Mouse (Mus musculus) neural tube, embryonic 15.5 days (tissue): ENCODE data around the gene Cdc42ep2. TPM values are rescaled to one million over a fixed set of nuclear protein-coding genes. Genes with fewer than 3 reads are reported as not detected.

Experiments
- ATAC-seq: fragments of 200-750 bp; cut with Nextera tagmentation; 2 replicates; pipeline ENCODE4 v1.8.0; 2017; ENCODE audit warnings: mild to moderate bottlenecking, moderate TSS enrichment, moderate library complexity; ENCODE audit not compliant: low FRiP score
- H3K27ac ChIP-seq: fragments of 300-500 bp; sonication (generic); replicated peaks from 2 replicates; pipeline ENCODE4 v1.5.1; 2015; ENCODE audit warnings: mild to moderate bottlenecking, inconsistent platforms
- H3K27me3 ChIP-seq: fragments of 300-500 bp; sonication (generic); replicated peaks from 2 replicates; pipeline ENCODE4 v1.6.1; 2015; ENCODE audit warnings: inconsistent platforms
- H3K36me3 ChIP-seq: fragments of 300-500 bp; sonication (generic); 2 replicates; pipeline ENCODE4 v1.6.1; 2015; ENCODE audit warnings: inconsistent platforms
- H3K4me1 ChIP-seq: fragments of 300-500 bp; sonication (generic); 2 replicates; pipeline ENCODE4 v1.6.1; 2015; ENCODE audit warnings: inconsistent platforms
- H3K4me2 ChIP-seq: fragments of 300-500 bp; sonication (generic); 2 replicates; pipeline ENCODE4 v1.6.1; 2015; ENCODE audit warnings: inconsistent platforms, mild to moderate bottlenecking, moderate library complexity
- H3K4me3 ChIP-seq: fragments of 300-500 bp; sonication (generic); replicated peaks from 2 replicates; pipeline ENCODE4 v1.5.1; 2015; ENCODE audit warnings: mild to moderate bottlenecking, inconsistent platforms
- H3K9ac ChIP-seq: fragments of 300-500 bp; sonication (generic); replicated peaks from 2 replicates; pipeline ENCODE4 v1.6.1; 2015; ENCODE audit warnings: mild to moderate bottlenecking, inconsistent platforms
- H3K9me3 ChIP-seq: fragments of 300-500 bp; sonication (generic); replicated peaks from 2 replicates; pipeline ENCODE4 v1.6.1; 2016; ENCODE audit warnings: inconsistent platforms
- WGBS: fragments of 180-500 bp; shearing (Covaris S2); methylation state at CpG from one replicate; pipeline ENCODE4 v1.1.7; 2015; ENCODE audit warnings: mixed read lengths; 5-methylcytosine and 5-hydroxymethylcytosine counted together
- polyA plus RNA-seq: library from polyadenylated mRNA; unstranded; fragments of >200 nt; fragmentation: Nextera tagmentation; extraction: Ambion mirVana; gene quantifications from 2 replicates; pipeline ENCODE4 v1.2.1, GENCODE M21; 2015

Cdc42ep2 gene
- polyA plus RNA-seq, 1 experiment from 2014 or later, result 20.9 TPM

DNA sequence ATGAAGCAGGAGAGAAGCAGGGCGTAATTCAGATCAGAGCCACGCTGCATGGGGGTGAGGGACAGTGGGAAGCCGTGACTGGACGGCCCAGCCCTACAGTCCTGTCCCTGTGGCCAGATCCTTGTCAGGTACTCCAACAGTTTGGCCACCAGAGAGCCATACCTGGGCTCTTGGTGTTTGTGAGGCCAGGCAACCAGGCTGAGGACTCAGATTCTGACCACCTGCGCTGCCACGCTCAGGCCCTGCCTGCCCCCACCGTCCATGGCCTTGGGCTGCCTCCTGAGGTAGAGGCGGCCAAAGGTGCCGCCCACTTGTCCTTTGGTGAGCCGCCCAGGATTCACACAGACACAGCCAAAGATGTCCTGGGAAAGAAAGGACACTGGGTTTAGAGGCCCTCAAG is 16.0 kb upstream of the Cdc42ep2 start:
- Histone ChIP-seq H3K27ac (peak overlapping the region; percentile 71), H3K36me3 (peaks cover 6% of the 10 kb centered on the region; the same call in 1 of the 2 replicates), H3K4me1 (peaks cover 32% of the 10 kb centered on the region), H3K9me3 (no peaks in the 10 kb centered on the region), H3K27me3 (no peaks in the 10 kb centered on the region), H3K4me3 (no peak overlapping the region), H3K9ac (no peak overlapping the region), H3K4me2 (no peak overlapping the region)
- ATAC-seq, result no peak
- WGBS, result 94% methylated on average over 10 of the region's 10 CpGs

DNA sequence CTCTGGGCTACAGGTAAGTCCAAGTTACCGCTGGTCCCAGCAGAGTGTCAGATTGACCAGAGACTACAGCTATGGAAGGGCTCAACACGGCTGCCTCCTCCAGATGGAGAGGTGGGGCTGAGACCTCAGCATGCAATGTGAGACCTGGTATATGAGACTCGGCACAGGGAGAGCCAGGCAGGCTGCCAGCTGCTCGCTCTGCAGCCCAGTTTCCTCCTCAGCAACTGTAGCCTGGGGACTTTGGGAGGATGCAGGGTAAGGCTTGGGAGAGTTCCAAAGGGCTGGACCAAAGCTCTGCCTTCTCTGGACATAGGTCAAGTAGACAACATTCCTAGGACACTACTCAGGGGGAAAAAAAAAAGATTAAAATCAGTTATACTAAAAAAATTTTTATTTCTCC is 15.6 kb upstream of the Cdc42ep2 start:
- Histone ChIP-seq H3K4me3 (no peak overlapping the region), H3K9ac (no peak overlapping the region), H3K27ac (peak overlapping the region; percentile 71), H3K36me3 (peaks cover 6% of the 10 kb centered on the region; the same call in 1 of the 2 replicates), H3K4me1 (peaks cover 30% of the 10 kb centered on the region), H3K4me2 (no peak overlapping the region), H3K27me3 (no peaks in the 10 kb centered on the region), H3K9me3 (no peaks in the 10 kb centered on the region)
- 55% methylated on average over 4 of the region's 4 CpGs for WGBS
- ATAC-seq, result 0 out of 2 replicates have a peak, but pooled peaks have one; percentile 25

DNA sequence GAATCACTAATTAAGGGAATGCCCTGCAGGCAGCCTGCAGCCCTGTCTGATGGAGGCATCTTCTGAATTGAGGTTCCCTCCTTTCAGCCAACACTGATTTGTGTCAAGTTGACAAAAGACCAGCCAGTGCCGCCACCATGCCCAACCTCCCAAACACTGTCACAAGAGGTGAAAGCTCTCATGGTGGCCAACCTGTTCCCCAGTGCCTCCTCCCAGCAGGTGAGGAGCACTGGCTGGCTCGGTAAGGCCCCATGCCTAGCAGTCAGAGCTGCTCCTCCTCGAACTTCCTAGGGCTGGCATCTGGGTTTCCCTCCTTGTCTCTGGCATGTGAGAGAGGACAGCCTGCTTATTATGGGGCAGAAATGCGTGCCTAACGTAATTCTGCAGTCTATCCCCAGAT is 15.1 kb upstream of the Cdc42ep2 start:
- Histone ChIP-seq H3K27ac (peak overlapping the region; percentile 71), H3K4me3 (no peak overlapping the region), H3K4me1 (peaks cover 27% of the 10 kb centered on the region), H3K9me3 (no peaks in the 10 kb centered on the region), H3K27me3 (no peaks in the 10 kb centered on the region), H3K36me3 (peaks cover 6% of the 10 kb centered on the region; the same call in 1 of the 2 replicates), H3K9ac (no peak overlapping the region), H3K4me2 (no peak overlapping the region)
- ATAC-seq, result no peak
- WGBS, result 74% methylated on average over 5 of the region's 5 CpGs

DNA sequence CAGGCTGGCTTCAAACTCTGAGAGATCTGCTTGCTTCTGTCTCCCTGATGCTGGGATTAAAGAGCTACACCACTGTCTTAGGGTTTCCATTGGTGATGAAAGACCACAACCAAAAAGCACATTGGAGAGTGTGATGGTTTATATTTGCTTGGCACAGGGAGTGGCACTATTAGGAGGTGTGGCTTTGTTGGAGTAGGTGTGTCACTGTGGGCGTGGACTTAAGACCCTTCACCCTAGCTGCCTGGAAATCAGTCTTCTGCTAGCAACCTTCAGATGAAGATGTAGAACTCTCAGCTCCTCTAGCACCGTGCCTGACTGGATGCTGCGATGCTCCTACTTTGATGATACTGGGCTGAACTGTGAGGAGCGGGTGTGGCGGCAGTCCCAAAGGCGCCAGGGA is 13.9 kb upstream of the Cdc42ep2 start:
- Histone ChIP-seq H3K36me3 (peaks cover 6% of the 10 kb centered on the region; the same call in 1 of the 2 replicates), H3K9me3 (no peaks in the 10 kb centered on the region), H3K4me2 (no peak overlapping the region), H3K4me1 (peaks cover 23% of the 10 kb centered on the region), H3K4me3 (no peak overlapping the region), H3K27ac (no peak overlapping the region; the same call in 1 of the 2 replicates), H3K27me3 (no peaks in the 10 kb centered on the region), H3K9ac (no peak overlapping the region)
- ATAC-seq, result no peak
- 92% methylated on average over 6 of the region's 6 CpGs for WGBS

DNA sequence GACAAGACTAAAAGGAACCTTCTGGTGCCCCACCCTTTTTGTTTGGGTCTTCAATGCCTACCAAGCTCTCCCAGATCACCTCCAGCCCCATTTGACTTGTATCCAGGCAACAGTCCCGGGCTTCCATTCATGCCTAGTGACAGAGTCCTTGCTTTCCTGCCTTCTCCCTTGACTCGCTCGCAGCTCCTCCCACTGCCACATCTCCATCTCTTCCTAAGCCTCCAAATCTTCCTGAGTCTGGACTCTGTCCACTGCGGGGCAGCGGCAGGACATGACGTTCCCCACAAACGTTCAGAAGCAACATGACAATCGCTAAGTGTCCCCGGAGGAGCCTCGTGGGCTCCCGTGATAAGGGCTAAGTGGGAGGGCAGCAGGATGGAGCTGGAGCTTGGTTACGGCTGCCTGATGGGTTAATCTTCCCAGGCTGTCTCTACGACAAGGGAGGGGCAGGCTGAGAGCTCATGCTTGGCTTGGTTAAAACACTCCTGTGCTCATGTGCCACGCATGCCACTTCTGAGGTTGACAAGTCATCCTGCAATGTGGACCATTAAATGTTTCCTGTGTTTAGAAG is 13.3 kb upstream of the Cdc42ep2 start:
- peak; percentile 56; the same call in 1 of the 2 replicates for ATAC-seq
- no peaks in the 10 kb centered on the region for H3K27me3 ChIP-seq

DNA sequence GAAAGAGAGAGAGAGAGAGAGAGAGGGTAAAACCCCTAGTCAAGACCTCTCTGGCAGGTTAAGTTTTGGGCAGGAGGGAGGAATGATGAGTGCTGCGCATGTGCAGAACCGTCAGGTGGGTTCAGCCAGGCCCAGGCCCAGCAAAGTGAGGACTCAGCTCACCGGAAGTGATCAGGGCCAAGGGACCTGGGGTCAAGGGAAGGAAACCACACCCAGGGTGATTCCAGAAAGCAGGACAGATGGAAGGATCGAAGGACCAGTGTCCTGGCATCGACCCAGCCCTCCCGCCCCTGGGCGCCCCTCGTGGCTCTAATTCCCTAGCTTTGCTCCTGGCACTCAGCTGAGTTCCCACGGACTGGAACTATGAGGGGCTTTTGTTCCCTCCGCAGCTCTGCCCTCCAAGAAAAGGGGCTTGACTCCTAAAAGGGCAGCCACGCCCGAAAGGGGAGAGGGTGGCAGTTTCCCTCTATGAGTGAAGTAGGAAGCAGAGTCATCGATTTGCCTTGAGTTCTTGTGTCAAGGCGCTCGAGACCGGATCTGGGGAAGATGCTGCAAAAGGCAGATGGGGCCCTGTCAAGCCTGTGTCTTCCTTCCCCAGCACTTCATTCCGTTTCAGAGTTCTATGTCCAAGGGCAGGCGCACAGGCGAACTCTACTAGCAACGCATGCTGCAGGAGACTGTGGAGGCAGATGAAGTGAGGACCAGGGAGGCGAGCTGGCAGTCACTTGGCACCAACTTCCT is 12.6 kb upstream of the Cdc42ep2 start:
- H3K4me3 ChIP-seq, result no peak overlapping the region
- peaks cover 23% of the 10 kb centered on the region for H3K4me1 ChIP-seq
- H3K27ac ChIP-seq, result peak overlapping the region; percentile 77
- peak overlapping the region; percentile 38 for H3K4me2 ChIP-seq
- no peaks in the 10 kb centered on the region for H3K9me3 ChIP-seq
- WGBS, result 63% methylated on average over 21 of the region's 21 CpGs
- H3K27me3 ChIP-seq, result no peaks in the 10 kb centered on the region
- ATAC-seq, result peak; percentile 58; the same call in 1 of the 2 replicates
- H3K9ac ChIP-seq, result 0 out of 2 replicates have a peak overlapping the region, but pooled peaks have one; percentile 14
- peaks cover 6% of the 10 kb centered on the region; the same call in 1 of the 2 replicates for H3K36me3 ChIP-seq

More for the DNA sequence above, 13.3 kb upstream of the Cdc42ep2 start:
- H3K9me3 ChIP-seq, result no peaks in the 10 kb centered on the region
- H3K4me1 ChIP-seq, result peaks cover 23% of the 10 kb centered on the region
- peaks cover 6% of the 10 kb centered on the region; the same call in 1 of the 2 replicates for H3K36me3 ChIP-seq
- WGBS, result 32% methylated on average over 14 of the region's 14 CpGs
- H3K4me3 ChIP-seq, result no peak overlapping the region
- 0 out of 2 replicates have a peak overlapping the region, but pooled peaks have one; percentile 14 for H3K9ac ChIP-seq
- peak overlapping the region; percentile 38 for H3K4me2 ChIP-seq
- peak overlapping the region; percentile 77 for H3K27ac ChIP-seq

DNA sequence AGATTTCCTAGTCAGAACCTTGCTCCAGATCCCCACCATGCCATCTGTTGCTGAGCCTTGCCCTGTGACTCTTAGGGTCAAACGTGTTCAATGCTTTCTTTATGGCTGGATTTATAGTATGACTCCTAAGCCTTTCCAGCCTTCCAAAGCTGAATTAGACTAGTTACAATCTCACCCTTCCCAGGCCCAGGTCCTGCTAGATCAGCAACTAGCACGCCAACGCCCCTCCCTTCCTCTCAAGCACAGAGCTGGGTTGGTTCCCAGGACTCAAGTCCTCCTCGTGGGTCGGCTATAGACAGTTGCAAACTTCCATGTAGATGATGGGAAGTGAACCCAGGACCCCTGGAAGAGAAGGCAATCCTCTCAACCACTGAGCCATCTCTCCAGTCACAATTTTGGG is 11.1 kb upstream of the Cdc42ep2 start:
- 82% methylated on average over 5 of the region's 5 CpGs for WGBS

DNA sequence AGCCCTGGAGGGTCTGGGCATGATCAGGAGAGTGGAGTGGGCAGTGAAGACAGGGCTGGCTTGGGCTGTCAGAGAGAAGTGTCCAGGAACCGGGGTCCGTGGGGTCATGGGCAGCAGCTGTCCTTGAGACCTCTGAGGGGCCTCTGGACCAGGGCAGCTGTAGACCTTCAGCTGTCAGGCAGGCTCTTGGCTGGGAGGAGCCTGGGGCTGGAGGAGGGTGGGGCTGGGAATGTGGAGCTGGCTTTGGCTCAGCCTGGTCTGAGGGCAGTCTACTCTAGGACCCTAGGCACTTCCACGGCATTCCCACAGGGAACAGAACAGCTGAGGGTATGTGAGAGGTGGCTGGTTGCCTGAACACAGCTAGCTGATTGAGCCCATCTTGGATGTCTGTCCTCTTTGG is 10.7 kb upstream of the Cdc42ep2 start:
- Histone ChIP-seq H3K4me2 (no peak overlapping the region), H3K27ac (no peak overlapping the region), H3K36me3 (no peaks in the 10 kb centered on the region), H3K9ac (no peak overlapping the region), H3K4me3 (no peak overlapping the region), H3K9me3 (no peaks in the 10 kb centered on the region), H3K27me3 (no peaks in the 10 kb centered on the region), H3K4me1 (peaks cover 20% of the 10 kb centered on the region)
- ATAC-seq, result no peak
- 59% methylated on average over 3 of the region's 3 CpGs for WGBS

More for the DNA sequence above, 11.1 kb upstream of the Cdc42ep2 start:
- Histone ChIP-seq H3K9me3 (no peaks in the 10 kb centered on the region), H3K27me3 (no peaks in the 10 kb centered on the region), H3K36me3 (no peaks in the 10 kb centered on the region), H3K4me1 (peaks cover 22% of the 10 kb centered on the region), H3K27ac (no peak overlapping the region), H3K9ac (no peak overlapping the region), H3K4me2 (no peak overlapping the region), H3K4me3 (no peak overlapping the region)
- ATAC-seq, result no peak

DNA sequence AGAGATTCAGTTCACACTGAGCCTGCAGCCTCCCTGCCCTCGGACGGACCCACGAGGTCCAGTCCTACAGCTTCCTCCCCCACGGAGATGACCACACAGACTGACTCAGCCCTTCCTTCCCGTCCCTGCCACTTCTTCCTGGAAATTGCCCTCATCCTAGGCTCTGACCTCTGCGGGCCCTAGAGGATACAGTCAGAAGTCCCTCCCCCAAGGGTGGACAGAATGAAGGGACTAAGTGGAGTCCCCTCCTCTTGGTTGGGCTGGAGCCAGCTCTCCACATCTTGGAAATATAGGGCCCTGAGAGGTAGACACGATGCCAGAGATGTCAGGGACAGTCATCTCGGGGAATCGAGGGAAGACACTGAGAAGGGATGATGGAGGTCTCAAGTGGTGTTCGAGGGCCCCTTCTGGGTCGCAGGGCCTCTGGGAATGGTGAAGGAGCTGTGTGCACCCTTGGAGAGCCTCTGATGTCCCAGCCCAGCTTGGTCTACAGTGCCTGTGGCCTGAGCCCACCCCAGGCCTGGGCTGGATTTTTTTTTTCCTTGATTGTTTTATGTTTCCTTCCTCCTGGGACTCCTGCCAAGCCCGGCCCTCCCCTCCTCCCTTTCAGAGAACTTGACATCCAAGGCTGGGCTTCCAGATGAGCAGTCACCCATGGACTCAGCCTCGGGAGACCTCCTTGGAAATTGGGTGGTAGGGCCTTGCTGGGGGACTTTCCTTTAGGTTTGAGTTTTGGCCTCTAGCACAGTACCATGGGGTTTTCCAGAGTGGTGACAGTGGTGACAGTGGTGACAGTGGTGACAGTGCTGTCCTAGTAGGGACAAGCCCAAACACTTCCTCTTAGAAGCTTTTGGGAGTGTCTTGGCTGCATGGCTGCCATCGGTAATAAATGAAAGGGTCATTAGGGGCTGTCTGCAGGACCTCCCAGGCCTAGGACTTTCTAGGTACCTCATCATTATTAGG is 5.3 kb upstream of the Cdc42ep2 start:
- no peak overlapping the region for H3K4me2 ChIP-seq
- no peak for ATAC-seq
- H3K27ac ChIP-seq, result 0 out of 2 replicates have a peak overlapping the region, but pooled peaks have one; percentile 43
- peaks cover 8% of the 10 kb centered on the region; the same call in 1 of the 2 replicates for H3K27me3 ChIP-seq
- H3K9ac ChIP-seq, result no peak overlapping the region
- H3K9me3 ChIP-seq, result no peaks in the 10 kb centered on the region
- no peaks in the 10 kb centered on the region for H3K36me3 ChIP-seq
- no peak overlapping the region for H3K4me3 ChIP-seq
- H3K4me1 ChIP-seq, result peaks cover 22% of the 10 kb centered on the region
- WGBS, result 57% methylated on average over 14 of the region's 14 CpGs

DNA sequence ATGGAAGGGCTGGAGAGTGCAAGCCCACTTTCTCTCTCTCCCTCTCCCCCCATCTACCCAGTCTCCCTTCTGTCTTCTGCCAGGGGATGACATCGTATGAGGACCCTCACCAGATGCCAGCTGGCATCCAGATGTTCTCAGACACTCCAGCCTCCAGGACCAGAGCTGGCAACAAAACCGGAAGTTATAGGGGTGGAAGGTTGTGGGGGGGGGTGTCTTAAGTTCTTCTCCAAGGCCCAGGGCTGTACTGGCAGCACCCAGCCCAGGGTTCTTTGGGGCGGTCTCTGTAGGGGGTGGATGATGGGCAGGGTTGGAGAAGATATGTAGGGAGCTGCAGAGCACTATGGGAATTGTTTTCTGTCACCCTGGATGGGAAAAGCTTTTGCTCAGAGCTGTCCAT is 3.9 kb upstream of the Cdc42ep2 start:
- Histone ChIP-seq H3K4me2 (no peak overlapping the region), H3K4me3 (no peak overlapping the region), H3K27me3 (peaks cover 8% of the 10 kb centered on the region; the same call in 1 of the 2 replicates), H3K9ac (no peak overlapping the region), H3K36me3 (no peaks in the 10 kb centered on the region), H3K4me1 (peaks cover 26% of the 10 kb centered on the region), H3K9me3 (no peaks in the 10 kb centered on the region), H3K27ac (no peak overlapping the region)
- 69% methylated on average over 3 of the region's 3 CpGs for WGBS
- no peak for ATAC-seq

DNA sequence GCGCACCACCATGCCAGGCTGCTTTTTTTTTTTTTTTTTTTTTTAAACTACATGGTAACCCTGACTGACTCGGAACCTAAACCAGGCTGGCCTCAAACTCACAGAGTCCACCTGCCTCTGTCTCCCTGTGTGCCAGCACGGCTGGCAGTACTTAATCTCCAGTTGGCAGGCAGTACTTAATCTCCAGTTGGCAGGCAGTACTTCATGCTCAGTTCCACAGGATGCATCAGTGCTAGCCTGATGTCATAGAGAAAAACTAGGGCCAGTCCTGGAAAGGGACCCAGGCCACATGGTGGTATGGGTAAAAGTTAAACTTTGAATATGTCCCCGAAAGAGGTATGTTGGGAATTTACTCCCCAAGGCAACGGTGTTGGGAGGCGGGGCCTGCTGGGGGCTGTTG is 3.5 kb upstream of the Cdc42ep2 start:
- no peaks in the 10 kb centered on the region for H3K36me3 ChIP-seq
- H3K9ac ChIP-seq, result no peak overlapping the region
- H3K4me2 ChIP-seq, result no peak overlapping the region
- H3K4me3 ChIP-seq, result no peak overlapping the region
- no peak for ATAC-seq
- H3K4me1 ChIP-seq, result peaks cover 28% of the 10 kb centered on the region
- H3K9me3 ChIP-seq, result no peaks in the 10 kb centered on the region
- H3K27ac ChIP-seq, result no peak overlapping the region
- 76% methylated on average over 6 of the region's 6 CpGs for WGBS
- peaks cover 8% of the 10 kb centered on the region; the same call in 1 of the 2 replicates for H3K27me3 ChIP-seq
